Mouse (Mus musculus): ENCODE data around the gene Rbl2.

Rbl2 gene

GRCm38 (mm10) chr8:91069834-91070233 is at the start of gene Rbl2:
Gene Rbl2, plus strand, starts transcription at chr8:91070057.
- DNase-seq: peak; percentile 96

- DNase-seq: no peak
Measured at GRCm38 (mm10) chr8:91034417-91034816, 35.4 kb upstream of the Rbl2 start.

DNA sequence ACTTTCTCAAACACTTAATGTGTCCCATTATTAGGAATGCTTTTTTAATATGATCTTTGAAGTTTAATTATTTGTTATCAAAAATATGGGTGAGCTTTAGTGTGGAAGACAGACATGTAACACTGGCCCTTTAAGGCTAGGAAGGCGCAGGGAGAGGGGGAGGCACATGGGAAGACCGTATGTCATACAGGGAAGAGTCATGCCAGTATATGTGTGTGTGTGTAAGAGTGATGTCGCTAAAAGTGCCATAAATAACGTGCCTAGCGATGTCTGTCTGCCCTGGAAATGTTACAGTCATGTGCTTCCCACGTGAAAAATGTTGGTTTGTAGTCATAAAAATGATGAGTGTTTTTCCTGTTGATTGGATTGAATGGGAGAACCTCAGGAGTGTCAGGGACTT is 33.0 kb upstream of the Rbl2 start:
- no peak for DNase-seq

GRCm38 (mm10) chr8:91038637-91039036 is 31.2 kb upstream of the Rbl2 start:
- DNase-seq: no peak

DNA sequence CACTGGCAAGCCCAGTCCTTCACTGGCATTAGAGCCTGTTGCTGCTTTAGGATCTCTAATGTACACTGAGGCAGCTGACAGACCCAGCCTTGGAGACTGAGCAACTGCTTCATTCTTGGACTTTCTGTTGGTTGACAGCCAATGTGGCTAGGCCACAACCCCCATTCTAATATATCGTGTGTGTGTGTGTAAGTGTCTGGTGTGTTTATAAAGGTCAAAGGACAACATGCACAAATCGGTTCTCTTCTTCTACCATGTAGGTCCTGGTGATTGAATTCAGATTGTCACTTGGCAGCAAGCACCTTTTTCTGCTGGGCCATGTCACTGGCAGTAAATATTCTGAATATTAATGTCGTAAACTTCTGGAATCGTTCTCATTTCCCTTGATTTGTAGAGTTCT is 23.5 kb upstream of the Rbl2 start:
- no peak for DNase-seq

- DNase-seq: peak; percentile 47
Measured at GRCm38 (mm10) chr8:91051037-91051436, 18.8 kb upstream of the Rbl2 start.

DNA sequence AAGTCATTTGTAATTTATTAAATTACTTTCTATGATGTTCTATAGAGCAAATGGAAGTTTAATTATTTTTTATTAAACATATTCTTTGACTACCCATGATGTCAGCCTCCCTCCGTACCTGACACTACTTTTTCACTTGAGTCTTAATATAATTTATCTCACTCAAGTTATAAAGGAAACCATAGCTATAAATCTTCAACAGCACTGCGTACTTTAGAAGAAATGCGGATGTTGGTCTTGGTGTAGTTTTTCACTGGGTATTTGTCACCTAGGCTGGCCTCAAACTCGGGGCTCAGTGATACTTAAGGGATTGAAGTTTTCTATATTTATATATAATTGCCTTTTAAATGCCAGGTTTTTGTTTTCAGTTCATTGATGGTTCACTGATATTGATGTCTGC is 15.4 kb upstream of the Rbl2 start:
- no peak for DNase-seq

DNA sequence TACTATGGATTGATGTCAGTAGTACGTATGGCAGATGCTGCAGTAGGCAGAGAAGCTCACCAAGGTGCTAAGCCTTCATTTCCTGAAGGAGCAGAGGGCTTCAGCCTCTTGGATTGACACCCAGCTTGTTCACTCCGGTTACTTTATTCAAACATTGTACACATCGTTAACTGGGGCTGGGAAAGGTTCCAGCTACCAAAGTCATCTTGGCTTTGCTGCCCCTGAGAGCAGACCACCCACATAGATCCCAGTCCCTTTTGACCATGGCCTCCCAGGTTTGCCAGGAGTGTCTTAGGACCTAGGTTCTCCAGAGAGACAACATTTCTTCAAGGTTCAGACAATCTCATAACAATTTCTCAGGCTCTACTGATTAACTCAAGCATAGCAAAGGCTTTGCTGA is 13.0 kb upstream of the Rbl2 start:
- DNase-seq: no peak

GRCm38 (mm10) chr8:91059086-91059578 is 10.7 kb upstream of the Rbl2 start:
- DNase-seq: no peak

DNA sequence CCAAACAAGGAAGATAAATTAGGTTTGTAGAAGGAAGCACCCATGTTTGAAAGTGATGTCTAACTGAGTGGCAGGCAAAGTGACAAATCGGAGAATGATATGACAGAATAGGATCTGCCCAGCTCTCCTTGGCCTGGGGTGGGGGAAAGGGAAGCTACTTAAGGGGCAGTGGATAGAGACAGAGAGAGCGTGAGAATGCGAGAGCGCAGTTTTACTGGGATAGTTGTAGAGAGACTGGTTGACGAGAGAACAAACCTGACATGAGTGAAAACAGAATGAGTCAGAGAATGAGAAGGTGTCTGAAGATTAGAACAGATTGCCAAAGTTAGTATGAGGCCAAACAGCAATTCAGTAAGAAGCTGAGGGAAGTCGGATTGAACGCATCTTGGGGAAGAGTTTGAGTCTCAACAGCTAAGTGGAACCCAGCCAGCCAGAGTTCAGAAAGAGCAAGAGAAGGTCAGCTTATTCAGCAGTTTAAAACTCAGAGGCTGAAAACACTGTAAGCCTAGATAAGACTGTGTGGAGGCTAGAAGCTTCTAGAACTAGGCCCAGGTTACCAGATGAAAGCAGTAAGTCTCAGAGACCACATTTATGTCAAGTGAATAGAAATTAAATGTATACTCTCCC is 9.9 kb upstream of the Rbl2 start:
- DNase-seq: no peak

DNA sequence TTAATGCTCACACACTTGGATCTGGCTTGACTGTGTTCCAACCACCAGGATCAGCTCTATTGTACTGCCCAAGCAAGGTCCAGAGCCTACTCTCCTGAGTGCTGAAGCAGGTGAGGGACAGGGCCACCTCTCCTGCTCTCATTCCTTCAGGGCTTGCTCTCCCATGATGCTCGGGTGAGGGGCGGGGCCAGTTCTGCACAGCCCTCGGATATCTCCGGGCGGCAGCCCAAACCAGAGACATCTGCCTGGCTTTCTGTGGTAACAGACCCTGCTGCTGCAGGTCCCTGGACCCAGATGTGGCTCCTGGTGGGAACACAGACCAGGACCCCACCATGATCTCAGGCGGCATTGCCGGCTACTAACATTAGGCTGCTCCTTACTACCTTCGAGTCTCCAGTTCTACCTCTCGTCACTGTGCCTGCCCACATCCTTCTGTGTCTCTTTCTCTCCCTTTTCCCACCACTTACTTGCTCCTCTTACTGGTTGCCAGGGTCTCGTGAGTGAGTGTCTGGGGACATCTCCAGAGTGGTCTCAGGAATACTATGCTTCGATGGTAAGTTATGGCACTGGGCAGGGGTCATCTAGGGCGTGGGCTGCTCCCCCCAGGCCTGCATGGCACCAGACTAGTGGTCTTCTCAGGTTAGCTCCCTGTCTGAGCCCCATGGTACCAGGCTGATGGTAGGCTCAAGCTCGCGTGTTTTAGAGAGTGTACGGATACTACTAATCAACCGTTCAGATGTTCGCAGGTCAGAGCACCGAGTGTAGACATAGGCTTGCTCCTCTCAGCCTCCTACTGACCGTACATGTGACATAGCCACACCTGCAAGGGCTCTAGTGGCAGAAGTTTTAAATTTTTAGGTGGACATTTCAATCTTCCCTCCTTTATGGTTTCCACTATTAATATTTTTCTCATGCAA is 9.0 kb upstream of the Rbl2 start:
- peak; percentile 22 for DNase-seq

DNA sequence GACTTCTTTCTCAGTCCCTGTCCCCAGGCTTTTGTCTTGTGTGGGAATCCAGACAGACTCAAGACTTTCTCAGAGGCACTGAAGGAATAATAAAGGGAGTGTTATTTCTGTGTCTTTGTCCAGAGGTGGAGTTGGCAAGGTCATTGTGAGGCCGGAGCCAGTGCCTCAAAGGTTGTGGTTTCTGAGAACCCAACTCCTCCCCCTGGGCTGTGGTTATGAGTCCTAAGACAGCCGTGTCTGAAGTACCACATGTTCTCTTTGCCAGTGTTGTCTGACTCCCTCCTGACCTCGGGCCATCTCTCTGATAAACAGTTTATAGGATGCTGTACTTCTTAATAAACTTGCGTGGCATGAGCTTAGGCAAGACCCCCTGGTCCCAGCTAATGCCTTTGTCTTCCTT is 4.7 kb upstream of the Rbl2 start:
- no peak for DNase-seq

- DNase-seq: no peak
Measured at GRCm38 (mm10) chr8:91069407-91069806, 450 bp upstream of the Rbl2 start.

GRCm38 (mm10) chr8:91070275-91070859 is 510 bp downstream of the Rbl2 start:
- peak; percentile 80 for DNase-seq

- no peak for DNase-seq
Measured at GRCm38 (mm10) chr8:91077077-91077867, 7.4 kb downstream of the Rbl2 start.

DNA sequence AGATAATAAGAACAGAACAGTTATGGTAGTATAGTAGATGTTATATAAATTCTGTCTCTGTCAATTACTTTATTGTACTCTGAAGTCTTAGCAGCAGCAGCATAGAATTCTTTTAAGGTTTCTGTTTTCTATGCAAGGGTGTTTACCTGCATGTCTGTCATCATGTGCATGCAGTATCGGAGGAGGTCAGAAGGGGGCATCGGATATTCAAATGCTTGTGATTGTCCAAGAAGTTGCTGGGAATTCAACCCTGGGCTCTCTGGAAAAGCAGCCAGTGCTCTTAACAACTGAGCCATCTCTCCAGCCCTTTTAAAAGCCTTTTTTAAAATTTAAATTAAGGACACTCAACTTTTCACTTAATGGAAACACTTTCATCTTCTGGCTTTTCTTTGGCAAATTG is 9.8 kb downstream of the Rbl2 start:
- no peak for DNase-seq

- DNase-seq: no peak
Measured at GRCm38 (mm10) chr8:91081911-91082310, 12.1 kb downstream of the Rbl2 start.

GRCm38 (mm10) chr8:91082428-91082827 is 12.6 kb downstream of the Rbl2 start:
- no peak for DNase-seq

GRCm38 (mm10) chr8:91088452-91088851 is 18.6 kb downstream of the Rbl2 start:
- DNase-seq: no peak

- DNase-seq: no peak
Measured at GRCm38 (mm10) chr8:91089601-91090000, 19.7 kb downstream of the Rbl2 start.

DNA sequence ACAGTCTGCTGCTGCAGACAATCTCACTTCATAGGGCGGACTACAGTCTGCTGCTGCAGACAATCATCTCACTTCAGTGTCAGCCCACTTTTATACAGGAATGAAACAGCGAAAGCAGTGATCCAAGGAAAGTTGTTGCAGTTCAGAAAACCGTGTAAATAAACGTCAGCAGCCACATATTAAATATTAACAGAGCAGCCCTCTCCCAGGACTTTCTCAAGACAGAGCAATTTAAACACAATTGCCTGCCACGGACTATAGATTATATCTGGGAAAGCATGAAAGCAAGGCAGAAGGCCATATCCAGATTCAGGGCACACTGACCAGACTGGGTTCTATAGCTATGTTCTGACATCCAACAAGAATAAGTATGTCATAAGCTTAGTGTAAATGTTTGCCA is 24.3 kb downstream of the Rbl2 start:
- no peak for DNase-seq

DNA sequence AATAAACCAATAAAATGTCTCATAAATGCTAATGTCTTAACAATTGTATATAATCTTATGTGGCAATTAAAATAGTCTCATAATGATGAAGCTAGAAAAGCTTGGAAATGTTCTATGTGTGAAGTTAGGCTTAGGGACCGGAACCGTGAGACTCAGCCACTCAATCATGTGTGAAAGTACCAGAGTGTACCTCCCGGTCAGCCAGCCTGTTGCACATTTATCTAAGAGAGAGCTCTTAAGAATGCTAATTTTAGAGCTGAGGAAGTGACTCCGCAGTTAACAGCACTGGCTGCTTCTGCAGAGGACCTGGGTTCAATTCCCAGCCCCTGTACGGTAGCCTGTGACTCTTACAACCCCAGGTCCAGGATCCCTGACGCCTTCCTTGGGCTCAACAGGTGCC is 28.2 kb downstream of the Rbl2 start:
- DNase-seq: no peak

GRCm38 (mm10) chr8:91106271-91106670 is 36.4 kb downstream of the Rbl2 start:
- DNase-seq: no peak
